Mouse (Mus musculus): ENCODE results near the gene Bicc1. TPM values are rescaled to one million over a fixed set of nuclear protein-coding genes. Genes with fewer than 3 reads are reported as not detected.

The Bicc1 gene
- polyA plus RNA-seq, 1 experiment from 2014 or later = 5.2 TPM

GRCm38 (mm10) chr10:71025131-71025894 lies 134.2 kb downstream of the Bicc1 start:
- Histone ChIP-seq H3K27ac (replicated peaks) (no peak overlapping the region), H3K9me3 (no peaks in the 10 kb centered on the region), H3K4me3 (no peak overlapping the region), H3K4me1 (no peaks in the 10 kb centered on the region), H3K36me3 (replicated peaks) (no peaks in the 10 kb centered on the region), H3K27me3 (replicated peaks; ENCODE audit: low read depth, poor library complexity, severe bottlenecking) (no peaks in the 10 kb centered on the region)
- 91% methylated on average over 18 of the region's 18 CpGs for WGBS
- no peak for DNase-seq (ENCODE audit: low spot score)

- Histone ChIP-seq H3K27ac (replicated peaks) (no peak overlapping the region), H3K9me3 (no peaks in the 10 kb centered on the region), H3K4me3 (no peak overlapping the region), H3K27me3 (replicated peaks; ENCODE audit: low read depth, poor library complexity, severe bottlenecking) (no peaks in the 10 kb centered on the region), H3K36me3 (replicated peaks) (no peaks in the 10 kb centered on the region), H3K4me1 (no peaks in the 10 kb centered on the region)
- WGBS = 80% methylated on average over 9 of the region's 9 CpGs
- DNase-seq (ENCODE audit: low spot score) = no peak
Observed at GRCm38 (mm10) chr10:71024681-71025080, 134.8 kb downstream of the Bicc1 start.

- WGBS = 77% methylated on average over 3 of the region's 3 CpGs
- no peaks in the 10 kb centered on the region for H3K9me3 ChIP-seq
- no peaks in the 10 kb centered on the region for H3K27me3 ChIP-seq (replicated peaks; ENCODE audit: low read depth, poor library complexity, severe bottlenecking)
- H3K27ac ChIP-seq (replicated peaks) = no peak overlapping the region
- no peak for DNase-seq (ENCODE audit: low spot score)
- no peaks in the 10 kb centered on the region for H3K36me3 ChIP-seq (replicated peaks)
- no peaks in the 10 kb centered on the region for H3K4me1 ChIP-seq
- no peak overlapping the region for H3K4me3 ChIP-seq
Observed at GRCm38 (mm10) chr10:71023471-71023870, 136.0 kb downstream of the Bicc1 start.

GRCm38 (mm10) chr10:71020459-71020858 lies 139.0 kb downstream of the Bicc1 start:
- no peak for DNase-seq (ENCODE audit: low spot score)
- Histone ChIP-seq H3K4me3 (no peak overlapping the region), H3K9me3 (no peaks in the 10 kb centered on the region), H3K27me3 (replicated peaks; ENCODE audit: low read depth, poor library complexity, severe bottlenecking) (no peaks in the 10 kb centered on the region), H3K27ac (replicated peaks) (no peak overlapping the region), H3K4me1 (no peaks in the 10 kb centered on the region), H3K36me3 (replicated peaks) (no peaks in the 10 kb centered on the region)
- WGBS = 90% methylated on average over 5 of the region's 5 CpGs

GRCm38 (mm10) chr10:71019836-71020235 lies 139.7 kb downstream of the Bicc1 start:
- 94% methylated on average over 6 of the region's 6 CpGs for WGBS
- Histone ChIP-seq H3K9me3 (no peaks in the 10 kb centered on the region), H3K27ac (replicated peaks) (no peak overlapping the region), H3K36me3 (replicated peaks) (no peaks in the 10 kb centered on the region), H3K27me3 (replicated peaks; ENCODE audit: low read depth, poor library complexity, severe bottlenecking) (no peaks in the 10 kb centered on the region), H3K4me1 (no peaks in the 10 kb centered on the region), H3K4me3 (no peak overlapping the region)
- DNase-seq (ENCODE audit: low spot score) = no peak

- Histone ChIP-seq H3K4me3 (no peak overlapping the region), H3K4me1 (no peaks in the 10 kb centered on the region), H3K9me3 (no peaks in the 10 kb centered on the region), H3K27ac (replicated peaks) (no peak overlapping the region), H3K27me3 (replicated peaks; ENCODE audit: low read depth, poor library complexity, severe bottlenecking) (no peaks in the 10 kb centered on the region), H3K36me3 (replicated peaks) (no peaks in the 10 kb centered on the region)
- 90% methylated on average over 19 of the region's 19 CpGs for WGBS
- no peak for DNase-seq (ENCODE audit: low spot score)
Observed at GRCm38 (mm10) chr10:71009771-71010496, 149.6 kb downstream of the Bicc1 start.

- WGBS = 93% methylated on average over 11 of the region's 11 CpGs
- Histone ChIP-seq H3K27me3 (replicated peaks; ENCODE audit: low read depth, poor library complexity, severe bottlenecking) (no peaks in the 10 kb centered on the region), H3K4me3 (no peak overlapping the region), H3K9me3 (no peaks in the 10 kb centered on the region), H3K27ac (replicated peaks) (no peak overlapping the region), H3K4me1 (no peaks in the 10 kb centered on the region), H3K36me3 (replicated peaks) (no peaks in the 10 kb centered on the region)
- DNase-seq (ENCODE audit: low spot score) = no peak
Observed at GRCm38 (mm10) chr10:71008721-71009120, 150.8 kb downstream of the Bicc1 start.

GRCm38 (mm10) chr10:71007956-71008355 lies 151.5 kb downstream of the Bicc1 start:
- 83% methylated on average over 9 of the region's 9 CpGs for WGBS

GRCm38 (mm10) chr10:71007516-71007915 lies 152.0 kb downstream of the Bicc1 start:
- Histone ChIP-seq H3K4me1 (no peaks in the 10 kb centered on the region), H3K36me3 (replicated peaks) (no peaks in the 10 kb centered on the region), H3K4me3 (no peak overlapping the region), H3K9me3 (no peaks in the 10 kb centered on the region), H3K27me3 (replicated peaks; ENCODE audit: low read depth, poor library complexity, severe bottlenecking) (no peaks in the 10 kb centered on the region), H3K27ac (replicated peaks) (no peak overlapping the region)
- 86% methylated on average over 5 of the region's 5 CpGs for WGBS
- DNase-seq (ENCODE audit: low spot score) = no peak

More at GRCm38 (mm10) chr10:71007956-71008355, 151.5 kb downstream of the Bicc1 start:
- no peak overlapping the region for H3K4me3 ChIP-seq
- no peaks in the 10 kb centered on the region for H3K4me1 ChIP-seq
- H3K27me3 ChIP-seq (replicated peaks; ENCODE audit: low read depth, poor library complexity, severe bottlenecking) = no peaks in the 10 kb centered on the region
- H3K27ac ChIP-seq (replicated peaks) = no peak overlapping the region
- no peak for DNase-seq (ENCODE audit: low spot score)
- no peaks in the 10 kb centered on the region for H3K36me3 ChIP-seq (replicated peaks)
- no peaks in the 10 kb centered on the region for H3K9me3 ChIP-seq

GRCm38 (mm10) chr10:71007001-71007400 lies 152.5 kb downstream of the Bicc1 start:
- Histone ChIP-seq H3K27ac (replicated peaks) (no peak overlapping the region), H3K9me3 (no peaks in the 10 kb centered on the region), H3K27me3 (replicated peaks; ENCODE audit: low read depth, poor library complexity, severe bottlenecking) (no peaks in the 10 kb centered on the region), H3K4me1 (no peaks in the 10 kb centered on the region), H3K36me3 (replicated peaks) (no peaks in the 10 kb centered on the region), H3K4me3 (no peak overlapping the region)
- WGBS = 85% methylated on average over 3 of the region's 3 CpGs
- no peak for DNase-seq (ENCODE audit: low spot score)

- Histone ChIP-seq H3K4me3 (no peak overlapping the region), H3K27me3 (replicated peaks; ENCODE audit: low read depth, poor library complexity, severe bottlenecking) (no peaks in the 10 kb centered on the region), H3K27ac (replicated peaks) (no peak overlapping the region), H3K4me1 (no peaks in the 10 kb centered on the region), H3K36me3 (replicated peaks) (no peaks in the 10 kb centered on the region), H3K9me3 (no peaks in the 10 kb centered on the region)
- DNase-seq (ENCODE audit: low spot score) = no peak
- 84% methylated on average over 2 of the region's 2 CpGs for WGBS
Observed at GRCm38 (mm10) chr10:71002871-71003270, 156.6 kb downstream of the Bicc1 start.

GRCm38 (mm10) chr10:71002186-71002585 lies 157.3 kb downstream of the Bicc1 start:
- Histone ChIP-seq H3K4me1 (no peaks in the 10 kb centered on the region), H3K27ac (replicated peaks) (no peak overlapping the region)

GRCm38 (mm10) chr10:70998136-70998535 lies 161.4 kb downstream of the Bicc1 start:
- H3K36me3 ChIP-seq (replicated peaks) = no peaks in the 10 kb centered on the region
- H3K4me3 ChIP-seq = no peak overlapping the region
- no peaks in the 10 kb centered on the region for H3K27me3 ChIP-seq (replicated peaks; ENCODE audit: low read depth, poor library complexity, severe bottlenecking)
- H3K27ac ChIP-seq (replicated peaks) = no peak overlapping the region
- no peaks in the 10 kb centered on the region for H3K4me1 ChIP-seq
- H3K9me3 ChIP-seq = no peaks in the 10 kb centered on the region
- 43% methylated on average over 4 of the region's 4 CpGs for WGBS
- DNase-seq (ENCODE audit: low spot score) = no peak

More at GRCm38 (mm10) chr10:71002186-71002585, 157.3 kb downstream of the Bicc1 start:
- no peak overlapping the region for H3K4me3 ChIP-seq
- no peaks in the 10 kb centered on the region for H3K9me3 ChIP-seq
- WGBS = 94% methylated on average over 4 of the region's 4 CpGs
- H3K27me3 ChIP-seq (replicated peaks; ENCODE audit: low read depth, poor library complexity, severe bottlenecking) = no peaks in the 10 kb centered on the region
- DNase-seq (ENCODE audit: low spot score) = no peak
- H3K36me3 ChIP-seq (replicated peaks) = no peaks in the 10 kb centered on the region
